Mouse (Mus musculus): ENCODE results near the gene Zfp819. TPM values are rescaled to one million over a fixed set of nuclear protein-coding genes. Genes with fewer than 3 reads are reported as not detected.

Zfp819 gene
- total and polyA plus RNA-seq, 3 experiments, result not detected

DNA sequence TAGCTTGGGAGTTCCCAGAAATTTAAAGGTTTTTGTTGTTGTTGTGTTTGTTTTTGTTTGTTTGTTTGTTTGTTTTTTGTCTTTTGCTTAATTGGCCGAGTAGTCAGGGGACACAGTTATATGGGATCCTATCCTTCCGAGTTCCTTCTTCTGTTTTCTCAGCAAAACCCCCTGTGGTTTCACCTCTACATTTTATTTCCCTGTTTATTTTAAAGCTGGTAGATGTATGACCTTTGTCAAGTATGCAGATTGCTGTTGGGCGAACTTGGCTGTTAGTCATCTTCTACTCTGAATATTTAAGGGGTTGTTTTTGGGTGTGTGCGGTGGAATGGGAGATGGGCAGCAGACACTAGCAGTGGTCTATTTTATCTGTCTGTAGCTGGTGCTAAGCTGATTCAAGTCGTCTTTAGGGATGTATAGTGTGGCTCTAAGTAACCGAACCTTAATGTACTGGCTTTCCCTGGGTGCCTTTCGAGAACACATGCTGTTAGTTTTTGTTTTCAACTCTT lies 1.4 kb downstream of the Zfp819 start:
- intact Hi-C loops (cut with DNase I), result no loop called here
- H3K79me2 ChIP-seq (replicated peaks; ENCODE audit: control insufficient read depth, insufficient read depth, low read length), result no peaks in the 10 kb centered on the region
- H3K4me1 ChIP-seq (ENCODE audit: control insufficient read depth, insufficient read depth, low read length), result no peaks in the 10 kb centered on the region
- WGBS, result 65% methylated on average over 7 of the region's 7 CpGs
- H3K9ac ChIP-seq (ENCODE audit: low read depth, low read length), result no peak overlapping the region
- no peak overlapping the region for H3K27ac ChIP-seq
- TF ChIP-seq POLR2A (IDR thresholded peaks at IDR 0.05; ENCODE audit: insufficient read depth, low read depth, low read length), result no peak
- no peak for TF ChIP-seq EP300 (IDR thresholded peaks at IDR 0.05; ENCODE audit: insufficient read depth, low read depth, low read length)
- TF ChIP-seq CTCF (IDR thresholded peaks at IDR 0.05), result no peak
- peaks cover 5% of the 10 kb centered on the region for H3K27me3 ChIP-seq (ENCODE audit: control insufficient read depth, insufficient read depth, low read length)
- no peak overlapping the region for H3K4me3 ChIP-seq
- H3K36me3 ChIP-seq (ENCODE audit: control insufficient read depth, insufficient read depth, low read length), result no peaks in the 10 kb centered on the region
- no peak for DNase-seq

DNA sequence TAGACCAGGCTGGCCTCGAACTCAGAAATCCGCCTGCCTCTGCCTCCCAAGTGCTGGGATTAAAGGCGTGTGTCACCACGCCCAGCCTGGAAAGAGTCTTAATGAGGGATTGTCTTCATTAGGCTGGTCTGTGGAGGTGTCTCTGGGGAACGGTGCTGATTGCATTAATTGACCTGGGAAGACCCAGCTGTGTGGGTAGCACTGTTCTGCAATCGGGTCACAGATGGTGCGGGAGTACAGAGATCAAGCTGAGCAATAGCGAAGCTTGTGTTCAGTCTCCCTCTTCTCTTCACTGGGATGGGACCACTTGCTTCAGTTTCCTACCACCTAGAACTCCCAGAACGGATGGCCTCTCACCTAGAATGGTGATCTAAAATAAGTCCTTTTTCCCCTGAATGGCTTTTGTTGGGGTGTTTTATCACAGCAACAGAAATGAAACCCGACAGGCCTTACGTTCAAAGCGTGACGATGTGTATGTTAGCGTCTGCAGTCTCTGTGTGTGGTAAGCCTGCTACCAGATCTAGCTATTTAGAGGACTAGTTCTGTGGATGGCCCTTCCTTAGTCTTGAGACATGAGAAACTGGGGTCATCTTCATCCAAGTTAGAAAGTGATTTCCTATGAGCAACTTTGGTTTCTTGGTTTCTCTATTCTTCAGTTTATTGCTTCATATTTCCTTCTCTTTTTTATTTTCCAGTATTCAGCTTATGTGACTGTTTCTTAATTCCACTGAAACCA lies 7.0 kb downstream of the Zfp819 start:
- Histone ChIP-seq H3K9ac (ENCODE audit: low read depth, low read length) (no peak overlapping the region), H3K36me3 (ENCODE audit: control insufficient read depth, insufficient read depth, low read length) (no peaks in the 10 kb centered on the region), H3K4me1 (ENCODE audit: control insufficient read depth, insufficient read depth, low read length) (no peaks in the 10 kb centered on the region), H3K4me3 (no peak overlapping the region), H3K27ac (no peak overlapping the region), H3K79me2 (replicated peaks; ENCODE audit: control insufficient read depth, insufficient read depth, low read length) (no peaks in the 10 kb centered on the region), H3K27me3 (ENCODE audit: control insufficient read depth, insufficient read depth, low read length) (no peaks in the 10 kb centered on the region)
- intact Hi-C loops (cut with DNase I), result no loop called here
- 84% methylated on average over 14 of the region's 14 CpGs for WGBS
- no peak for TF ChIP-seq POLR2A (IDR thresholded peaks at IDR 0.05; ENCODE audit: insufficient read depth, low read depth, low read length)
- no peak for TF ChIP-seq CTCF (IDR thresholded peaks at IDR 0.05)
- TF ChIP-seq EP300 (IDR thresholded peaks at IDR 0.05; ENCODE audit: insufficient read depth, low read depth, low read length), result no peak
- DNase-seq, result no peak

DNA sequence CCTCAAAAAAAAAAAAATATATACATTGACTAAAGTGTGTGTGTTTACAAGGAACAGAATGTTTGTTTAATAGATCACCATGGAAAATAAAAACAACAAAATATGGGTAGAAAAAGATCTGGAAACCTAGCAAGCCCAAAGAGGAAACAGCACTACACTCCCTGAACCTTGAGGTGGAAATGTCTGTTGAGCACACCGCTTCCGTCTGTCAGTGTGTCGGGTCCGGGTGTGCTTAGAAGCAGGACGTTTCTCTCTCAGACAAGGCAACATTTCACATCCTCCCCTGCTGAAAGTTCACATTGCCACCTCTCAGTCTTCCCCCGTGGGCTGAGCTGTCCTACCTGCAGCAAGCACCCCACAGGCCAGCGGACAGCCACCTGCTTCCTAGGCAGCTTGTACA lies 16.0 kb downstream of the Zfp819 start:
- no peak overlapping the region for H3K4me3 ChIP-seq
- WGBS, result 66% methylated on average over 7 of the region's 7 CpGs
- TF ChIP-seq EP300 (IDR thresholded peaks at IDR 0.05; ENCODE audit: insufficient read depth, low read depth, low read length) (no peak), CTCF (IDR thresholded peaks at IDR 0.05) (no peak), POLR2A (IDR thresholded peaks at IDR 0.05; ENCODE audit: insufficient read depth, low read depth, low read length) (no peak)

DNA sequence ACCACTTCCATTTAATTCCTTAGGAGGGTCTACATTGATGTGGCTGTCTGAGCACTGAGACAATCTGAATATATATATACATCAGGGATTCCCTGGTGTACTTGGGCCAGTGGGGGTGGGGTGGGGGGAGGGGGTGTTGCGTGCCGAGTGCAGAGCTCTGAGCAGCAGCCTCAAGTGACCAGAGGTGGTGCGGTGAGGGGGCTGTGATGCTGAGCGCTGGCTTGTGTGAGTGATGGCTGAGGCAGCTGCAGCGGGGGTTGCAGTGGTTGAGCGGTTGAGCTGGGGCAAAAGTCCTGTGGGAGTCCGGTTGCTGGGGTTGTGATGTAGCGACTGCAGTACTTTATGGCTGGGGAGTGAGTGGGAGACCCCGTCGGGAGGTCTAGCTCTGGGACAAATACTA lies 16.9 kb downstream of the Zfp819 start:
- Histone ChIP-seq H3K27ac (no peak overlapping the region), H3K79me2 (replicated peaks; ENCODE audit: control insufficient read depth, insufficient read depth, low read length) (no peaks in the 10 kb centered on the region), H3K27me3 (ENCODE audit: control insufficient read depth, insufficient read depth, low read length) (no peaks in the 10 kb centered on the region), H3K36me3 (ENCODE audit: control insufficient read depth, insufficient read depth, low read length) (no peaks in the 10 kb centered on the region), H3K4me1 (ENCODE audit: control insufficient read depth, insufficient read depth, low read length) (no peaks in the 10 kb centered on the region), H3K4me3 (no peak overlapping the region), H3K9ac (ENCODE audit: low read depth, low read length) (no peak overlapping the region)
- DNase-seq, result no peak
- intact Hi-C loops (cut with DNase I), result no loop called here
- TF ChIP-seq EP300 (IDR thresholded peaks at IDR 0.05; ENCODE audit: insufficient read depth, low read depth, low read length) (no peak), CTCF (IDR thresholded peaks at IDR 0.05) (no peak), POLR2A (IDR thresholded peaks at IDR 0.05; ENCODE audit: insufficient read depth, low read depth, low read length) (no peak)
- 21% methylated on average over 10 of the region's 10 CpGs for WGBS

More for the DNA sequence above, 16.0 kb downstream of the Zfp819 start:
- H3K79me2 ChIP-seq (replicated peaks; ENCODE audit: control insufficient read depth, insufficient read depth, low read length), result no peaks in the 10 kb centered on the region
- no peaks in the 10 kb centered on the region for H3K4me1 ChIP-seq (ENCODE audit: control insufficient read depth, insufficient read depth, low read length)
- H3K36me3 ChIP-seq (ENCODE audit: control insufficient read depth, insufficient read depth, low read length), result no peaks in the 10 kb centered on the region
- intact Hi-C loops (cut with DNase I), result no loop called here
- H3K27me3 ChIP-seq (ENCODE audit: control insufficient read depth, insufficient read depth, low read length), result no peaks in the 10 kb centered on the region
- no peak for DNase-seq
- no peak overlapping the region for H3K9ac ChIP-seq (ENCODE audit: low read depth, low read length)
- no peak overlapping the region for H3K27ac ChIP-seq

DNA sequence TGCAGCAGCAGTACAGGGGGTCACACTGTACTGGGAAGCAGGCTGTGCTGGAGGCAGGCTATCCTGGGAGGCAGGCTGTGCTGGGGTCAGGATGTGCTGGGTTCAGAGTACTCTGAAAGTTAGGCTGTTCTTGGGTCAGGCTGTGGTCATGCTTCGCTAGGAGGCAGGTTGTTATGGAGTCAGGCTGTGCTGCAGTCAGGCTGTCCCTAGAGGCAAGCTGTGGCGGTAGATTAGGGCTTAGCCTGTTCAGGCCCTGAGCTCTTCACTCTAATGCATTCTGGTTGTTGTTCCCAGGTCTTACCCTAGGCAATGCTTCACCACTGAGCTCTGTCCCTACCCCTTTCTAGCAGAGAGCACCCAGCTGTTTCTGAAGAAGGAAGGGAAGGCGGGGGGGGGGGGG lies 18.1 kb downstream of the Zfp819 start:
- TF ChIP-seq CTCF (IDR thresholded peaks at IDR 0.05) (no peak), EP300 (IDR thresholded peaks at IDR 0.05; ENCODE audit: insufficient read depth, low read depth, low read length) (no peak), POLR2A (IDR thresholded peaks at IDR 0.05; ENCODE audit: insufficient read depth, low read depth, low read length) (no peak)
- Histone ChIP-seq H3K4me1 (ENCODE audit: control insufficient read depth, insufficient read depth, low read length) (no peaks in the 10 kb centered on the region), H3K79me2 (replicated peaks; ENCODE audit: control insufficient read depth, insufficient read depth, low read length) (no peaks in the 10 kb centered on the region), H3K36me3 (ENCODE audit: control insufficient read depth, insufficient read depth, low read length) (no peaks in the 10 kb centered on the region), H3K9ac (ENCODE audit: low read depth, low read length) (no peak overlapping the region), H3K27me3 (ENCODE audit: control insufficient read depth, insufficient read depth, low read length) (no peaks in the 10 kb centered on the region; the same call in 1 of the 2 replicates), H3K27ac (no peak overlapping the region), H3K4me3 (no peak overlapping the region)
- DNase-seq, result no peak
- intact Hi-C loops (cut with DNase I), result no loop called here
- 64% methylated on average over 3 of the region's 3 CpGs for WGBS

DNA sequence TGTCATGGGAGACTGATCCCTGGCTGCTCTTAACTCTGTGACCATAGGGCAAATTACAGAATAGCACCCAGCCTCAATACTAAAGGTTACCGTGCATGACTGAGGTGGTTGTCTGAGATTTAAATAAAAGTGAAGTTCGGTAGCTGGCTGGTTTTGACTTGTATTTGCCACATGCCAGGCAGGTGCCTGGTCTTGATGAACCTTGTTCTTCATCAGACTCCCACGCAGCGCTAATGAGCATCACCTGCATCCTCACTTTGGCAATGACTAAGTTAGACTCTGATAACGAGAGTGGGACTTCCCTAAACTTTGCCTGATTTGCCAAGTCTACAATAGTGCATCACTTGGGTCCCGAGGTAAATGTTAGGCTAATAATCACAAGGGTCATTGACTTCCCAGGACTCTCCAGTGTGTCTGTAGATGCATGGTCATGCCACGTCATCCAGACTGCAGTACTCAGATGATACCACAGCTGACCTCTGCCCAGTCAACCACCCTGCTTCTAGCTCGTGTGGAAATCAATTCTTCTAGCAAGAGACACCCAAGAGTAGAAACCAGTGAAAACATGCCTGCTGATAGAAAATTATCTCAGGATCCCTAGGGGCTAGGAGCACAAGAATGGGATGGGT lies 18.9 kb downstream of the Zfp819 start:
- no peaks in the 10 kb centered on the region for H3K36me3 ChIP-seq (ENCODE audit: control insufficient read depth, insufficient read depth, low read length)
- DNase-seq, result no peak
- no peaks in the 10 kb centered on the region for H3K4me1 ChIP-seq (ENCODE audit: control insufficient read depth, insufficient read depth, low read length)
- WGBS, result 67% methylated on average over 8 of the region's 8 CpGs
- no peak overlapping the region for H3K9ac ChIP-seq (ENCODE audit: low read depth, low read length)
- no peak overlapping the region for H3K27ac ChIP-seq
- H3K27me3 ChIP-seq (ENCODE audit: control insufficient read depth, insufficient read depth, low read length), result no peaks in the 10 kb centered on the region; the same call in 1 of the 2 replicates
- no peaks in the 10 kb centered on the region for H3K79me2 ChIP-seq (replicated peaks; ENCODE audit: control insufficient read depth, insufficient read depth, low read length)
- intact Hi-C loops (cut with DNase I), result no loop called here
- TF ChIP-seq CTCF (IDR thresholded peaks at IDR 0.05) (no peak), EP300 (IDR thresholded peaks at IDR 0.05; ENCODE audit: insufficient read depth, low read depth, low read length) (no peak), POLR2A (IDR thresholded peaks at IDR 0.05; ENCODE audit: insufficient read depth, low read depth, low read length) (no peak)
- H3K4me3 ChIP-seq, result no peak overlapping the region
